Mouse (Mus musculus) bone marrow, adult 2 months (tissue): ENCODE results near the gene Asgr1. TPM values are rescaled to one million over a fixed set of nuclear protein-coding genes. Genes with fewer than 3 reads are reported as not detected.

Experiments
- H3K27ac ChIP-seq: fragments of 200-500 bp; 2 replicates; pipeline ENCODE4 v1.5.1; 2012; ENCODE audit warnings: low read depth, mild to moderate bottlenecking, control low read depth, inconsistent platforms, low read length; ENCODE audit not compliant: control insufficient read depth, poor library complexity, insufficient read depth
- H3K4me1 ChIP-seq: fragments of 200-500 bp; 2 replicates; pipeline ENCODE4 v1.6.1; 2011; ENCODE audit warnings: low read length; ENCODE audit not compliant: control insufficient read depth, insufficient read depth
- H3K4me3 ChIP-seq: fragments of 200-500 bp; replicated peaks from 2 replicates; pipeline ENCODE3; 2011; ENCODE audit warnings: mild to moderate bottlenecking, low read depth, low read length, control low read depth; ENCODE audit not compliant: control insufficient read depth
- CTCF ChIP-seq: fragments of 200-500 bp; IDR thresholded peaks from 2 replicates; pipeline ENCODE4 v1.5.1; 2011; ENCODE audit warnings: low read length, control low read depth; ENCODE audit not compliant: control insufficient read depth, insufficient read depth
- POLR2A ChIP-seq: fragments of 200-500 bp; IDR thresholded peaks from 2 replicates; pipeline ENCODE4 v1.6.1; 2011; ENCODE audit warnings: low read depth, mild to moderate bottlenecking, control low read depth, low read length, borderline replicate concordance; ENCODE audit not compliant: control insufficient read depth
- WGBS: fragments of 180-500 bp; shearing (Covaris S2); methylation state at CpG from one replicate; pipeline ENCODE4 v1.1.7; 2018; 5-methylcytosine and 5-hydroxymethylcytosine counted together
- polyA plus RNA-seq: library from polyadenylated mRNA; stranded (reverse); fragments of >200 nt; gene quantifications from 2 replicates; pipeline ENCODE4 v1.2.4, GENCODE M21; 2011; ENCODE audit warnings: low replicate concordance; ENCODE audit not compliant: missing spikeins, insufficient read depth, insufficient read length

The Asgr1 gene
- polyA plus RNA-seq, 1 experiment: 3.5 TPM

DNA sequence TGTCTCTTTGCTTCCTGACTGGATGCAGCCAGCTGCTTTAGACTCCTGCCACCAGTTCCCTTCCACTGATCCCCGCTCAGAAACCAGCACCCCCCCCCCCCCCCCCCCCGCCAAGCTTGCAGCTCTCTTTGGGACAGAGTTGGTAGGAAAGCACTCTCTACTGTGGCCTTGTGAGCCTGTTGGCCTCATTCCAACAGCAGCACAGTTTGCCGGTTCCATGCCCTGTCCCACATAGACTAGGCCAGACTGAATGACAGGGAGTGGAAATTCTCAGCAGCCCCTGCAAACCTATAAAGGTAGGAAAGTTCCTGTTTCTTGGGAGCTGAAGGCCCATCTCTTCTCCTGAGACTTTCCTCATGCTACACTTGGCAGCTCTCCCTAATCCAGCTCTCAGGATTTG lies 23.6 kb downstream of the Asgr1 start:
- TF ChIP-seq POLR2A: no peak
- TF ChIP-seq CTCF: no peak
- H3K27ac ChIP-seq: no peak overlapping the region
- no peak overlapping the region for H3K4me3 ChIP-seq
- WGBS: 56% methylated on average over 3 of the region's 3 CpGs
- peaks cover 4% of the 10 kb centered on the region for H3K4me1 ChIP-seq

DNA sequence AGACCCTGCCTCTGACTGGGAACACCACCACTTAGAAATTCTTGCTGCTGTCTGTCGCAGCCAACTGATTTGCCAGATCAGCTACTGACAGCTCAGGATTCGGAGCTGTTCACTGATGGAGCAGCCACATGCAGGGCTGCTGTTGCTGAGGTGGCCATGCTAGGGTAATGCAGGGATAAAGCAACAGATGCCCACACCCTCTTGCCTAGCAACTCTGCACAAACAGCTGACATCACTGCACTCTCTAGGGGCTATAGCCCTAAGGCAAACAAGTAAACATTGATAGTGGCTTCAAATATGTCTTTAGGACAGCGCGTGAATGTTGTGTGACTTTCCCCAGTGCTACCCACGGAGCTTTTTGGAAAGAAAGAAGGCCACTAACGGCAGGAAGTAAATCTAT lies 25.3 kb downstream of the Asgr1 start:
- Histone ChIP-seq H3K27ac (no peak overlapping the region), H3K4me3 (no peak overlapping the region), H3K4me1 (peaks cover 4% of the 10 kb centered on the region)
- TF ChIP-seq POLR2A (no peak), CTCF (no peak)
- 57% methylated on average over 6 of the region's 6 CpGs for WGBS

DNA sequence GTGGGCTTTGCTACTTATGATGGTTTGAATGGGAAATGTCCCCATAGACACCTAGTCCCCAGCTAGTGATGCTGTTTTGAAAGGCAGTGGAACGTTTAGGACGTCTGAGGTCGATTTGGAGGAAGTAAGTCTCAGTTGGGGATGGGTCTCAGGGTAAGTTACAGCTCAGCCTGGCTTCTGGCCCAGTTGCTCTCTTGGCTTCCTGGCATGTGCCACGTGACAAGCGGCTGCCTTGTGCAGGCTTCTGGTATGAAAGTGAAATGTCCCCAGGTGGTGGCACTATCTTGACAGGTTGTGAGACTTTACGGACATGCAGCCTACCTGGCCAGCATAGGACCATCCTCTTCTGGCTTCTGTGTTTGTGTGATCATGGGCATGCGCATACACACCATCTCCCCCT lies 26.0 kb downstream of the Asgr1 start:
- 7% methylated on average over 7 of the region's 7 CpGs for WGBS
- TF ChIP-seq POLR2A: no peak
- TF ChIP-seq CTCF: no peak
- Histone ChIP-seq H3K4me1 (peaks cover 4% of the 10 kb centered on the region), H3K27ac (no peak overlapping the region), H3K4me3 (no peak overlapping the region)

DNA sequence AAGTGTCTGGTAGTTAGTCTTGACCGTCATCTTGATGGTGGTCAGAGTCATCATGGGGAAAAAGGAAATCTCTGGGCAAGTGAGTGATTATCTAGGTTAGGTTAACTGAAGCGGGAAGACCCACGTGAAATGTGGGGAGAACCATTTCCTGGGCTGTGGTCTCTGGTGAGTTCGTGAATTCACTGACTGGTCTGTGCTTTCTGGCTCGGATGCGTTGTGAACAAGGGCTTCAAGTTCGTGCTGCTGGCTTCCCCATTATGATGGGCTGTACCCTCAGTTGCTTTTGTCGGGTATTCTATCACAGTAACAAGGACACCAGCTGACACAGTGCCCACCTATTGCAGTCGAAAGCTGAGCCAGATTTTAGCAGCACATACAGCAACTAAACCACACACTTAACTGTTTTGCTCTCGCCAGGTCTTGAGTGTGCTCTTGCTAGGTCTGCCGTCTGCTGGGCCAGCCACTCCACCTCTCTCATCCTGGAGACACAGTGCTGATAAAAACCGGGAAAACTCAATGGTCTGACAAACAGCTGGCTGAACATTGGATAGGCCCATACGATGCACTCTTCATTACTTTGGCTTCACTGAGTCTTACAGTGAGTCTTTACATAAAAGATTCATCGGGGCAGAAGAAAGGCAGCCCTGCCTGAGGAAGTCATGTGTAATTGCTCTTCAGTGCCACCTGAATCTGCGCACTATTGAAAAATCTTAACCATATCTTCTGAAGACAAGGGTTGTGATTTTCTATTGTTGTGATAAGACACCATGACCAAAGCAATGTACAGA lies 27.1 kb downstream of the Asgr1 start:
- WGBS: 25% methylated on average over 15 of the region's 15 CpGs
- TF ChIP-seq CTCF (no peak), POLR2A (no peak)
- Histone ChIP-seq H3K4me3 (no peak overlapping the region), H3K27ac (no peak overlapping the region), H3K4me1 (peaks cover 4% of the 10 kb centered on the region)

DNA sequence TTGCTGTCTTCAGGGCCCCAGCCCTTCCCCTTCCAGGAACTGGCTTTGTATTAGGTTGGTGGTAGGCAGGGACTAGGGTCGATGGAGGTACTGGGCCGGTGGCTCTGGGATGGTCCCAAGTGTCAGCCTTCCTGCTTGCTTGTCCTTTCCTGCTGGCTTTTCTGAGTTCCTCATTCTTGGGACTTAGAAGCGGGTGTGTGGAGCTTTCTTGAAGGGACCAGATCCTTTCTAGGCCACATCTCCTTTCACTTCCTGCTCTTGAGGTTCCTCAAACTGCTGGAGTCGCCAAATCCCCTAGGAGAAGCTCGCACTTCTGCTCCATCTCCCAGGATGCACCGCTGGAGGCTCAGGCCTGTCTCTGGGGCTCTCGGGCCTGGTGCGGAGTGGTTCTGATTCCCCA lies 30.7 kb downstream of the Asgr1 start:
- no peak overlapping the region for H3K4me3 ChIP-seq
- H3K27ac ChIP-seq: no peak overlapping the region
- no peak for TF ChIP-seq POLR2A
- TF ChIP-seq CTCF: no peak
- WGBS: 24% methylated on average over 8 of the region's 8 CpGs
- H3K4me1 ChIP-seq: peaks cover 5% of the 10 kb centered on the region; the same call in 1 of the 2 replicates

DNA sequence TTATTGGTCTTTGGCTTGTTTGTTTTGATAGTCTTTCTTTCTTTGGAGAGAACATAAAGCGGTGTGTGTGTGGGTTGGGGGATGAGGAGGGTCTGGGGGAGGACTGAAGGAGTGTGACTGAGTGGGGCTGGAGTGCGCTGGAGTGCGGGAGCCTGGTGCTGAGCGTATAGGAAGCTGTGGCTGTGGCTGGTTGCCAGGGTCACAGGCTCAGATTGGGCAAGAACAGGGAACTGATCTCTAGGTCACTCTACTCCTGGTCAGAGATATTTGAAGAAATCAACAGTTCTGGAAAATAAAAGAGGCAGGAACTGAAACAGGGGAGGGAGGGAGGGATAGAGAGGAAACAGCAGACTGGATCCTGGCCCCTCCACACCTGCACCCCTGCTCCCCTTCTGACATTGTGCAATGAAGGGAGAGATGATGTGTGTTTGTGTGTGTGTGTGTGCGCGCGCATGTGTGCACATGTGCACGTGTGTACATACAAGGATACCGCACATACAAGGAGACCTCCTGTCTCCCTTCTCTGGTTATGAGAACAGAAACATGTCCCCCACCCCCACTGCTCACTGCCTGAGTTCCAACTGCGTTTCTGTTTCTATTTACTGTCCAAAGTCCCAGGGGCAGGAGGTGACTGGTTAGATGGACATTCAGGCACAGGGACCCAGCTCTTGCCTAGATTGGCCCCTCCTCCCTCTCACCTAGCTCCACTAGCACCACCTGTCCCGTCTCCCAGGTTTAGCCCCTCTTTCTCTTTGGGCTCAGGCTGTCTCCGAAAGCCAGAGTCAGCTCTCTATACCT lies 38.3 kb downstream of the Asgr1 start, which contains the start of gene Asgr2:
Asgr2 (plus strand) TSS at position 659 of the 798 bp plus-strand sequence.
- no peak within 1 kb of the TSS for H3K27ac ChIP-seq
- H3K4me1 ChIP-seq: peaks cover 7% of the 10 kb centered on the region; the same call in 1 of the 2 replicates
- no peak for TF ChIP-seq CTCF
- TF ChIP-seq POLR2A: no peak
- H3K4me3 ChIP-seq: no peak within 1 kb of the TSS
- 41% methylated on average over 12 of the region's 12 CpGs for WGBS

DNA sequence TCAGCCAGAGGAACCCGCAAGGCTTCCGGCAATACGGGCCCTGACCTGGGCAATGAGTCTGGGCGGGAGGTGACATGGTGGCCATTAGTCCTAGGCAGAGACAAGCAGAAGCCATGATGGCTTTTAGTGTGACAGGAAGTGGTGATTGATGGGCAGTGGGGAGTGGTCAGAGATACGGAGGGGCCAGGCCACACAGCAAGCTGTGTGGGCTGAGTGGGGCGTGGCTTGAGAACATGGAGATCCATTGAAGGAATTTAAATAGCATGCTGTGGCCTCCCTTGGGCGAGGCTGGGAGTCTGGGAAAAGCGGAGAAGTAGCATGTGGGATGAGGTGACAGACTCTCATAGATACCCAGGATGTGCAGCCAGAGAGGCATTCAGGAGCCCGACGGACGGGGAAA lies 43.5 kb downstream of the Asgr1 start:
- Histone ChIP-seq H3K4me1 (peaks cover under 1% of the 10 kb centered on the region; the same call in 1 of the 2 replicates), H3K27ac (no peak overlapping the region), H3K4me3 (no peak overlapping the region)
- no peak for TF ChIP-seq CTCF
- no peak for TF ChIP-seq POLR2A
- 80% methylated on average over 11 of the region's 11 CpGs for WGBS

DNA sequence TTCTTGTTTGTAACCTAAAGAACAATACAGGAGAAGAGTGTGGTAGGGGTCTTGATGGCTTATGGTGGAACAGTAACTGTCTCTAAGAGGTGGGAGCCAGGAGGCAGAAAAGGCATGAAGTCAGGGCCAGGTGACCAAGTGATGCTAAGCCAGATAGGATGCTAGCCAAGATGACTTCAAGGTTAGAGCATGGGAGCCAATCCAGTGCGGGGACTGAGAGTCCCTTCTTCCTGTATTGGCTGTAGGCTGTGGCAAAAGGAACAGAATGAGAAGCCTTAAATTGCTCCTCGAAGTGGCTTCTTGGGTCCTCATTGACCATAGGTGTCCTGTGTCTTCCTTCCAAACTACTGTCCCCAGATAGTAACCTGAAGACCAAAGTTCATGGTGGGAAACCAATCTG lies 45.2 kb downstream of the Asgr1 start:
- H3K4me1 ChIP-seq: no peaks in the 10 kb centered on the region
- 77% methylated on average over 2 of the region's 2 CpGs for WGBS
- no peak for TF ChIP-seq POLR2A
- no peak for TF ChIP-seq CTCF

More for the DNA sequence above, 45.2 kb downstream of the Asgr1 start:
- Histone ChIP-seq H3K4me3 (no peak overlapping the region), H3K27ac (no peak overlapping the region)
